ENCODE assay signal across 9 mouse cellular contexts in genomic region chr11:98966499-98967141, GRCm38 (mm10). TPM values are rescaled to one million over a fixed set of nuclear protein-coding genes. Genes with fewer than 3 reads are reported as not detected.
DNase-seq lines count a peak whose midpoint lies in the region; ATAC-seq and TF ChIP-seq lines count a peak whose summit lies in the region.
"Had no signal": no experiment of that assay in that cellular context is flagged by ENCODE, and none has a peak within 500 bp of the region (broad histone marks: within the 10 kb centered on the region; RNA-seq: fewer than 3 reads in every experiment).

No protein-coding gene starts in this region.

- H3K4me3 ChIP-seq in kidney, adult 2 months (ENCODE audit: insufficient read depth, low read depth, low read length): no peak overlapping the region
- no peak overlapping the region for H3K4me3 ChIP-seq in hindbrain, embryonic 15.5 days
- H3K4me3 ChIP-seq in limb, embryonic 11.5 days (ENCODE audit: low read depth, low read length): no peak overlapping the region
- no peak overlapping the region for H3K4me3 ChIP-seq in myocyte

- H3K27me3 ChIP-seq in kidney, adult 2 months (replicated peaks; ENCODE audit: control insufficient read depth, insufficient read depth, low read length): no peaks in the 10 kb centered on the region
- no peaks in the 10 kb centered on the region for H3K27me3 ChIP-seq in hindbrain, embryonic 15.5 days
- H3K27me3 ChIP-seq in limb, embryonic 11.5 days (ENCODE audit: control insufficient read depth, insufficient read depth, low read length): no peaks in the 10 kb centered on the region
- H3K27me3 ChIP-seq in myocyte (ENCODE audit: control insufficient read depth, insufficient read depth, insufficient read length): no peaks in the 10 kb centered on the region

- H3ac ChIP-seq in myocyte (ENCODE audit: control insufficient read depth, insufficient read length): no peak overlapping the region

- TF ChIP-seq POLR2A in kidney, adult 2 months (IDR thresholded peaks at IDR 0.05; ENCODE audit: low read depth, low read length): no peak
- TF ChIP-seq POLR2A in myocyte (IDR thresholded peaks at IDR 0.05; ENCODE audit: insufficient read length, low read depth): no peak

- no peaks in the 10 kb centered on the region for H3K9me3 ChIP-seq in hindbrain, embryonic 15.5 days
- H3K9me3 ChIP-seq in limb, embryonic 11.5 days (ENCODE audit: control insufficient read depth, low read length): no peaks in the 10 kb centered on the region

- peaks cover 38% of the 10 kb centered on the region for H3K4me1 ChIP-seq in kidney, adult 2 months (ENCODE audit: control insufficient read depth, insufficient read depth, low read length)
- peaks cover 100% of the 10 kb centered on the region for H3K4me1 ChIP-seq in hindbrain, embryonic 15.5 days (replicated peaks)
- peaks cover 80% of the 10 kb centered on the region for H3K4me1 ChIP-seq in limb, embryonic 11.5 days (ENCODE audit: control insufficient read depth, insufficient read depth, low read length)

- H3K27ac ChIP-seq in kidney, adult 2 months (ENCODE audit: insufficient read depth, low read depth, low read length): no peak overlapping the region
- H3K27ac ChIP-seq in hindbrain, embryonic 15.5 days (replicated peaks): peak overlapping the region; percentile 85
- 0 out of 2 replicates have a peak overlapping the region, but pooled peaks have one; percentile 16 for H3K27ac ChIP-seq in limb, embryonic 11.5 days (replicated peaks; ENCODE audit: low read depth, low read length)

- peak; percentile 40 for TF ChIP-seq CTCF in kidney, adult 2 months (conservative IDR thresholded peaks at IDR 0.05; ENCODE audit: insufficient read depth, insufficient read length, low read depth, low read length)

- peak; percentile 65 for DNase-seq in kidney, adult 2 months
- no peak for DNase-seq in kidney, postnatal 14 days
- DNase-seq in cerebellum, adult 9-10 months: peak; percentile 82
- peak; percentile 91 to 94 for DNase-seq in gastrocnemius, adult 8-10 months (ENCODE audit: low spot score in 2 of 2)
- DNase-seq in limb, embryonic 11.5 days (ENCODE audit: low spot score): no peak
- peak; percentile 84 for DNase-seq in testis, postnatal 14 days (ENCODE audit: low spot score)

- peak; percentile 47 for ATAC-seq in hindbrain, embryonic 15.5 days (ENCODE audit: low FRiP score, low read depth)
- ATAC-seq in limb, embryonic 11.5 days (ENCODE audit: insufficient number of reproducible peaks, low FRiP score, low TSS enrichment, low read depth): no peak

- peak overlapping the region; percentile 9 for H3K9ac ChIP-seq in hindbrain, embryonic 15.5 days
- H3K9ac ChIP-seq in limb, embryonic 11.5 days (ENCODE audit: low read length): 0 out of 2 replicates have a peak overlapping the region, but pooled peaks have one; percentile 22

- H3K36me3 ChIP-seq in kidney, adult 2 months (ENCODE audit: control insufficient read depth, insufficient read depth, low read length): no peaks in the 10 kb centered on the region
- H3K36me3 ChIP-seq in hindbrain, embryonic 15.5 days: no peaks in the 10 kb centered on the region
- H3K36me3 ChIP-seq in limb, embryonic 11.5 days (ENCODE audit: control insufficient read depth, insufficient read depth, low read length): peaks cover 13% of the 10 kb centered on the region; the same call in 1 of the 2 replicates
- H3K36me3 ChIP-seq in myocyte (ENCODE audit: control insufficient read depth, insufficient read depth): peaks cover 5% of the 10 kb centered on the region

- WGBS in kidney, adult 2 months: 54% methylated on average over 9 of the region's 9 CpGs
- 12% methylated on average over 9 of the region's 9 CpGs for WGBS in hindbrain, embryonic 15.5 days
- 46% methylated on average over 9 of the region's 9 CpGs for WGBS in limb, embryonic 11.5 days

- H3K79me2 ChIP-seq in myocyte (ENCODE audit: control insufficient read depth, insufficient read depth): peaks cover 44% of the 10 kb centered on the region

- H3K4me2 ChIP-seq in hindbrain, embryonic 15.5 days: peak overlapping the region; percentile 98
- H3K4me2 ChIP-seq in limb, embryonic 11.5 days (ENCODE audit: low read depth, severe bottlenecking): 0 out of 2 replicates have a peak overlapping the region, but pooled peaks have one; percentile 89
- peak overlapping the region; percentile 8 for H3K4me2 ChIP-seq in myocyte (ENCODE audit: low read depth)

TF ChIP-seq in myocyte, 11 proteins besides CTCF, POLR2A, EP300 and RAD21:
- TF ChIP-seq MYOG (IDR thresholded peaks at IDR 0.05; ENCODE audit: control insufficient read depth in 1 of 3, insufficient read depth in 1 of 3, insufficient read length in 2 of 3, low read depth in 2 of 3): peak in 1 of 3 experiments; percentile 64
- no peak for TF ChIP-seq MAX (IDR thresholded peaks at IDR 0.05; ENCODE audit: low read depth)
- no peak for TF ChIP-seq REST (IDR thresholded peaks at IDR 0.05; ENCODE audit: insufficient read depth, insufficient read length)
- no peak for TF ChIP-seq SRF (IDR thresholded peaks at IDR 0.05; ENCODE audit: control insufficient read depth, insufficient read length, low read depth)
- TF ChIP-seq POLR2AphosphoS2 (IDR thresholded peaks at IDR 0.05; ENCODE audit: insufficient read length, low read depth): peak; percentile 9
- TF ChIP-seq MYOD1 (IDR thresholded peaks at IDR 0.05; ENCODE audit: control insufficient read depth in 1 of 3, insufficient read length in 2 of 3, low read depth in 2 of 3): peak in 1 of 3 experiments; percentile 33

RNA-seq across cellular contexts. Expression of gene Gjd3, which starts 16.2 kb away (rescaled TPM):
- polyA plus RNA-seq in kidney, adult 2 months (2012; rRNA removed): 0.34 and 0.57 TPM in 2 replicates
- total RNA-seq in gastrocnemius, adult 8-10 months (2022): not detected
- polyA plus RNA-seq in hindbrain, embryonic 15.5 days (2015; fragmentation: Nextera tagmentation; extraction: Ambion mirVana): 1.8 and 3.1 TPM in 2 replicates
- 0.40 TPM in 1 of 2 replicates, not detected in the other for polyA plus RNA-seq in limb, embryonic 11.5 days (2014; fragmentation: Nextera tagmentation; extraction: Ambion mirVana)
- polyA plus RNA-seq in myocyte (2012; fragmentation: generic; extraction: Trizol): 0.05 TPM
- total RNA-seq: MEL had no signal

RNA-seq across cellular contexts. Expression of gene Rara, which starts 39.0 kb away (rescaled TPM):
- 18.0 and 19.6 TPM in 2 replicates for polyA plus RNA-seq in kidney, adult 2 months (2012; rRNA removed)
- 10 to 100 TPM in 2 of 4 experiments, 1 to 10 TPM in 2; 8.3 to 11.7 (median 9.5) TPM for total RNA-seq in gastrocnemius, adult 8-10 months (2022)
- 11.4 and 16.8 TPM in 2 replicates for polyA plus RNA-seq in hindbrain, embryonic 15.5 days (2015; fragmentation: Nextera tagmentation; extraction: Ambion mirVana)
- 46.7 and 48.7 TPM in 2 replicates for polyA plus RNA-seq in limb, embryonic 11.5 days (2014; fragmentation: Nextera tagmentation; extraction: Ambion mirVana)
- 27.3 TPM for polyA plus RNA-seq in myocyte (2012; fragmentation: generic; extraction: Trizol)

RNA-seq across cellular contexts. Expression of gene Top2a, which starts 57.4 kb away (rescaled TPM):
- polyA plus RNA-seq in kidney, adult 2 months (2012; rRNA removed): 0.72 and 1.1 TPM in 2 replicates
- under 1 TPM in 3 of 4 experiments, not detected in 1; 0.25 to 0.60 (median 0.29) TPM for total RNA-seq in gastrocnemius, adult 8-10 months (2022)
- 43.7 and 56.9 TPM in 2 replicates for polyA plus RNA-seq in hindbrain, embryonic 15.5 days (2015; fragmentation: Nextera tagmentation; extraction: Ambion mirVana)
- polyA plus RNA-seq in limb, embryonic 11.5 days (2014; fragmentation: Nextera tagmentation; extraction: Ambion mirVana): 422 and 448 TPM in 2 replicates
- polyA plus RNA-seq in myocyte (2012; fragmentation: generic; extraction: Trizol): 39.9 TPM

RNA-seq across cellular contexts. Expression of gene Cdc6, which starts 59.0 kb away (rescaled TPM):
- polyA plus RNA-seq in kidney, adult 2 months (2012; rRNA removed): 0.11 and 0.14 TPM in 2 replicates
- under 1 TPM in 2 of 4 experiments, not detected in 2; 0.07 to 0.13 TPM for total RNA-seq in gastrocnemius, adult 8-10 months (2022)
- 5.5 and 6.0 TPM in 2 replicates for polyA plus RNA-seq in hindbrain, embryonic 15.5 days (2015; fragmentation: Nextera tagmentation; extraction: Ambion mirVana)
- 58.7 and 63.4 TPM in 2 replicates for polyA plus RNA-seq in limb, embryonic 11.5 days (2014; fragmentation: Nextera tagmentation; extraction: Ambion mirVana)
- polyA plus RNA-seq in myocyte (2012; fragmentation: generic; extraction: Trizol): 2.6 TPM

Comparison
In these comparisons a context has a peak if more than half of its experiments do, and no peak if none do; other contexts are left out.
1. DNase-seq: peak in kidney, adult 2 months (single experiment), cerebellum, adult 9-10 months (single experiment), gastrocnemius, adult 8-10 months (2 of 2) and testis, postnatal 14 days (single experiment); none in kidney, postnatal 14 days (single experiment) and limb, embryonic 11.5 days (single experiment).
2. H3K4me2 ChIP-seq: peak in every context shown above with its lines; median percentile 98 in hindbrain, embryonic 15.5 days; 89 in limb, embryonic 11.5 days; 8 in myocyte.
3. RNA of gene Top2a, which starts 57.4 kb away (polyA plus RNA-seq): 422 to 448 TPM in limb, embryonic 11.5 days, 43.7 to 56.9 TPM in hindbrain, embryonic 15.5 days and 39.9 TPM in myocyte (single experiment); 0.72 to 1.1 TPM in kidney, adult 2 months; every median in the first group is over 10 times any median in the second.